Mouse (Mus musculus) kidney, adult 8-10 months (tissue): ENCODE data around the gene Marco.

Experiments used
- DNase-seq, 2 experiments: peaks; one replicate each; pipeline ENCODE4 v3.0.0; 2022

Gene Marco

DNA sequence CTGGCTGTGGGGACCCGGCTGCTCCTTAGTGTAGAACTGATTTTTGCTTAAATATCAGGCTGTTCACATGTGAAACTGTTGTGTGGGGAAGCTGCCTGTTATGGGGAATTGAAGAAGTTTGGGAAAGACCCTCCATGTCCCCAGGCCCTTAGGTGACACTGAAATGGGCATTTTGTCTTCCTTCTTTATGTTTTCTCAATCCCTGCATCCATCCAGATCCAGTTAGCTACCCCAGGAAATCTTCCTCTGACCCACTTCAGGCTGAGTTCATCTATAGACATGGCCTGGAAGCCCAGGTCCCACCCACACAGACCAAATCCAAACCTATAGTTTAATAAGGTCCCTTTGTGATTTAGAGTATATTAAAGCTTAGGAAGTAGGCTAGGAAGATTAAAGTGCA lies at the start of gene Marco:
Marco (minus strand) TSS at position 101 of the 400 bp plus-strand sequence.
- no peak for DNase-seq

- DNase-seq = no peak
These were observed 34.7 kb upstream of the Marco start for GRCm38 (mm10) chr1:120539506-120540029.

DNA sequence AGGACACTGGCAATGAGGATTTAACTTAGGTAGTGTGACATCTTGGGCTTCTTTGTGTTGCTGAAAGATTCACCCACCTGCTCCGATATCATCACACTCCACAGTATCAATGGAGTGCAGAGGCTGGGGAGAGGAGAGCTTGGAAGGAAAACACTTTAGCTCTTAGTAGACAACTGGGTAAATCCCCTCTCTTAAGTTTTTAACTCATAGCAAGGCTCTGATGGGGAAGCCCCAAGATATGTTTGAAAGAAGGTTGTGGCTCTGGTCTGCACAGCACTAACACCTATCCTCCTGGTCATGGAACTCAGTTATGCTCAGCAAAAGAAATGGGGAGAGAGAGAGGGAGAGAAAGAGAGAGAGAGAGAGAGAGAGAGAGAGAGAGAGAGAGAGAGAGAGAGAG lies 32.2 kb upstream of the Marco start:
- DNase-seq = no peak

DNA sequence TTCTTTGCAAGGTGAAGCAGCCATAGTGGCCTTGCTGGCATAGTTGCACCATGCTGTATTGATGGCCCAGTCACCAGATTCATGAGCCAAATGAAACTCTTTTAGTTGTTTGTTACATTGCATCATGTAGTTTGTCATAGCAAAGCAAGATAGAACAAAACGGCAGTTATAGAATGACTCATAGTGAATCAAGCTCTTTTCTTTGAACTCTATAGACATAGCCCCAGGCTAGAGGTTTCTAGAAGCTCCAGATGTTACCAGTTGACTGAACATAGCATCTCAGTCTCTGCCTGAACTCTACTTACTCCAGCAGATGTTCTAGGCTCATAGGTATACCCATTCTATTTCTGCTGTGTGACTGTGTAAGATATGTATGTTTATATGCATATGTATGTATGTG lies 31.1 kb upstream of the Marco start:
- no peak for DNase-seq

DNA sequence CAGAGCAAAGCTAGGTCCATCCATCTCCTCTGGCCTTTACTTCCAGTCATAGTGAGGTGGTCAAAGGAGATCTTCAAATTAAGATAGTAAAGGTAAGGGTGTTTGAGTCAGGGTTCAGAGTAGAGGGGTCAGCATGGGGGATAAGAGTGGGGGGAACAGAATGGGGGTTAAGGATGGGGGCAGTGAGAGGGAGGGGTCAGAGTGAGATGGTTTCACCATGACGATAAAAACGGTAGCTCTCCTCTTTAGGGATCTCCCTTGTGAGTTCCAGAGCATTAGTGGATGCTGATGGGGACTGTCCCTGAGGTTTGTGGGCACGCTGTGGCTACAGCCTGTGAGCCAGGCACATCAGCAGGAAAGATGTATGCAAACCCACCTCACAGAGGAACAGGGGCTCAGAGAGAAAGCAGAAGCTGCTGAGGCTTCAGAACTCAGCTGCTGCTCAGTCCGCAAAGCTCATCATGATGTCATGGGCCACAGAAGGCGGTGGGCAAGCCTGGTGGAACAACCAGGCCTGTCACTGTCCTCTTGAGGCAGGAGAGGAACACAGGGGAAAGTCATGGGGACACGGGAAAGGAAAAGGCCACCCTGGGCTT lies 27.6 kb upstream of the Marco start:
- no peak for DNase-seq

GRCm38 (mm10) chr1:120531770-120532169 lies 26.9 kb upstream of the Marco start:
- DNase-seq = no peak

DNA sequence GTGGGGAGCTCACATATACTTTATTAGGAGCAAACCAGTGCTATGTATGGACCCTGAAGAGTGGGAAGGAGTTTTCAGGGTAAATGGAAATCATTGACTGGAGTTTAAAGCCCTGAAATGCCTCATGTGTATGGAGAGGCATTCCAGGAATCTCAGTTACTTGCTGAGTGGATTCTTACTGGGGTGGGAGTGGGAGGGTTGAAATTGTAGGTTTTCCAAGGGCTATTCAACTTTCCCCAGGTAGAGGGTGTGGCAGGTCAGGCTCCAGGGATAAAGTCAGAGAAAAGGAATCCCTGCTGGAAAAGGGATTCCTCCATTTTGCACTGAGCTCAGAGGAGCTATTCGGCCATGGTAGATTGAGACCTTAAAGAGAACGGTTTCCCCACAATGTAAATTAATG lies 25.1 kb upstream of the Marco start:
- DNase-seq = no peak

DNA sequence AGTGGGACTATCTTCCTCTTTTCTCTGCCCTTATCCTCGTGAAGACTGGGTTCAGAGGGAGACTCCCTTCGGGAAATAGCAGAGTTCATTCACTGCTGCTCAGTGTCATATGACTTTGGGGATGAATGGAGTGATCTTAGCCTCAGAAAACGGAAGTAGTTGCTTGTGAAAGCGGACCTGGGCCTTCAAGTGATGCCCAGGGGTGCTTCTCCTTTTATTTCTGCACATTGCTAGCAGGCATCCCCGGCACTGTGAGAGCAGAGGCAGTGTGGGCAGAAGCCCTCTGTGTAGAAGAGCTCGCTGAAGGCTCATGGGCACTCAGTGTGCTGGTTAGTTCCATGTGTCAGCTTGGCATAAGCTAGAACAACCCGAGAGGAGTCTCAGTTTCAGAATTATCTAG lies 12.8 kb upstream of the Marco start:
- no peak for DNase-seq

DNA sequence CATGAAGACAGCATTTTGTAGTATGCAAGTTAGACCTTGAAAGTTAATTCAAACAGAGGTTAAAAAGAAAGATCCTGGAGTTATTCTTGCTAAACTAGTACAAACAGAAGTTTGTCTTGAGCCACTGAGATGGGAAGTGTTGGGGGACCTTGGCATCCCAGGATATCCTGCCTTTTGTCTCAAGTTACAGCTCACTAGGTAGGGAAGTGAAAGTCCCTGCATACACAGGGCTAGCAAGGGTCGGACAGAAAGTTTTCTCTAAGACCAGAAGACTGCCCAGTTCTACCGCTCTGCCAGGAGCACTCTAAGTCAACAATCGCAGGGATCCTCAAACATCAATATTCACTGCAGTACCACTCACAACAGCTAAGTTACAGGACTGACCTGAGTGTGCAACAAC lies 5.5 kb upstream of the Marco start:
- DNase-seq = no peak

DNA sequence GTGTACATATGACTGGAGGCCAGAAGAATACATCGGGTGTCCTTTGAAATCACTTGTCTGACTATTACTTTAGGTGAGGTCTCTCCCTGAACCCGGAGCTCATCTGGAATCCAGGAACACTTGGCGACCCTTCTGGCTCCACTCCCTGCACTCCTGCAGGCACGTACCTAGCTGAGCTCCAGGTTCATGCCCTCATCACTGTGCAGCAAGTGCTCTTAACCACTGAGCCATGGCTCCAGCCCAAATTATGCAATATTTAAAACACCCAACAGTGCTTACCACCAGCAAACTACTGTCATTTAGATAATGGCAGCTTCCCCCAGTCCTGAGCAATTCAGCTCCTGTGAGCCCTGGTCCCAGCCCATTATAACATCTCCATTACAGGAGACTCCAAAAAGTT lies 4.2 kb upstream of the Marco start:
- no peak for DNase-seq

DNA sequence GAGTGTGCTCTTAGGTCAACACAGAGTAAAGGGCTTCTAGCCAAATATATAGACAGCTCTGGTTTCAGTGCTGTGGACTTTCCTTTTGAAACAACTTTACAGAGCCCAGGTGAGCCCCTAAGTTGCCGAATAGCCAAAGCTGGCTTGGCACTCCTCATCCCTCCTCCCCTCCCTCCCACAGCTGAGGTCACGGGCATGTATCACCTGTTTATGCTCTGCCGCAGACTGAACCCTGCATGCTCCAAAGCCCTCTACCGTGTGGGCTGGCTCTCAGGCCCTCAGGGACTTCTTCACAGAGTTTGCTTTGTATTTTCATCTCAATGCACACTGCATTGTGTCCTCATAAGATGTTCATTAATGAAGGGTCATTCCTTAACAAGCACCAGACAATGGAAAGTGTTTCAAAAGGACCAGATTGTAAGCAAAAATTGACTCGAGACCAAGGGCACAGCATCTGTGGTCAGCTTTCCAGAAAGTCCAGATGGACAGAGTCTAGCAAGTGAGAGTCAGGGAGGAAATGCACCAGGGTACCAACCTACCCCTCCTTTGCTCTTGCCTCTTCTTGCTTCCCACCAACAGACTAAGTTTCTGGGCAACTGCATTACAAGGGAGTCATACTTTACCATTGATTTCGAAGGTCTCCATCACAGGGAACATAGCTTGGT lies 646 bp downstream of the Marco start:
- DNase-seq = no peak

DNA sequence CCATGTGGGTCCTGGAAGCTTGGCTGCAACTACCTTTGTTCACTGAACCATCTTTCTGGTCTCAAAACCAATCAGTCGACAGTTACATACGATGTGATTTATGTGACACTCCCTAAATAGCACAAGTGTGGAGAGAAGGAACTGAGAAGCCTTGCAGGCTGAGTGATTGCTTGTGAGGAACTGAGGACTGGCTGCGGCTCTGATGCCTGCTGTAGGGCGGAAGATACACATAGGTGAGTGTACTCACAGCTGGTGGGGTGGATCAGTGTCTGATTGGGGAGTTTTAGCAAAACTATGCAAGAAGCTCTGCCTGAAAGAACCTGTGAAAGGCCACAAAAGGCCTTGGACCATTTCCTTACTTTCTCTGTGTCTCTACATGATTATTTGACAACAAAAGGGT lies 3.3 kb downstream of the Marco start:
- DNase-seq = no peak

DNA sequence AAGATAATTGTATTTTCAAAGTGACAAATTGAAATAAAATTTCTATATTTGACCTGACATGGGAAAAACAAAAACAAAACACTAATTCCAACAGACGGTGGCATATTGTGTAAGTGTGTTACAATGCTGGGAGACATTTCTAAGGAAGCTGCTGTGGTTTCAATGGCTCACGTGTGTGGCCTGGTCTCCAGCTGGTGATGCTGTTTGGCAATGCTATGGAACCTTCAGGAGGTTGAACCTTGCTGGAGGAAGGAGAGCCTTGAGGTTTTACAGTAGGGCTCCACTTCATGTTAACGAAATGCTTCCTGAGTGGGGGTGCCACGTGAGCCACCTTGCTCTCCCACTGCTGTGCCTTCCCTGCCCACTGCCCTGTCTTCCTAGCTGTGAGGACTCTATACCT lies 6.8 kb downstream of the Marco start:
- no peak for DNase-seq

DNA sequence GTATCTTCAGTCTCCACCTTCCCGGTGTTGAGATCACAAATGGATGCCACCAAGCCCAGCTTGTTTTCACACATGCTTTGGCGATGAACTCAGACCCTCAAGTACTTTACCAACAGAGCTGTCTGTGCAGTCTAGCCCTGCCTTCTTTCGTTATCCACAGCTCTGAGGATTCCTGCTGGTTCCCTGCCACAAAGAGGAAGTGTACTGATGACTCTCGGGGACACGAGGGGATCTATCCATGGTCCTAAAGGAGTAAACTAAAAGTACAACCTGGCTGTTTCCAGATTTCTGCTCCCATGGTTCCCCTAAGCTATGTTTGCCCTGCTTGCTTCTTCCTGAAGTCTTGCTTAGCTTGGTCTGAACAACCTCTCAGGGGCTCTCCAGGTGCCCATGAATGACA lies 23.9 kb downstream of the Marco start:
- DNase-seq = no peak

GRCm38 (mm10) chr1:120474825-120475224 lies 30.0 kb downstream of the Marco start:
- DNase-seq = no peak

DNA sequence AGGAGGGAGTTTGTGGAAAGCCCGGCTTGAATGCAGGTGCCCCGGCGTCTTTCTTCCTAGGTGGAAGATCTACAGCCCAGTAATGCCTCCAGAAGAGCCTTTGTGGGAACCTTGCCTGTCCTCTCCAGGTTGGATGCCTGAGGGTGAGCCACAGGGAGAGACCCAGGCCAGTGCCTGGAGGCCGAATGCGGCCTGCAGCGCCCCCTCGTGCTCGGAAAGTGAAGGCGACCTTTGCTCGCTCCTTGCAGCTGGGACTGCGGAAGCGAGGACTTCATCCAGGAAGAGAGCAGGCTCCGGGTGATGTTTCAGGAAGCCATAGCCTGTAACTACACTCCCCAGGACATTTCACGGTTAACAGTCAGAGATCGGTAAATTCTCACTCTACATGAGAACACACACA lies 35.9 kb downstream of the Marco start:
- peak in 1 of 2 experiments; percentile 13 for DNase-seq

GRCm38 (mm10) chr1:120467323-120467722 lies 37.5 kb downstream of the Marco start:
- no peak for DNase-seq

DNA sequence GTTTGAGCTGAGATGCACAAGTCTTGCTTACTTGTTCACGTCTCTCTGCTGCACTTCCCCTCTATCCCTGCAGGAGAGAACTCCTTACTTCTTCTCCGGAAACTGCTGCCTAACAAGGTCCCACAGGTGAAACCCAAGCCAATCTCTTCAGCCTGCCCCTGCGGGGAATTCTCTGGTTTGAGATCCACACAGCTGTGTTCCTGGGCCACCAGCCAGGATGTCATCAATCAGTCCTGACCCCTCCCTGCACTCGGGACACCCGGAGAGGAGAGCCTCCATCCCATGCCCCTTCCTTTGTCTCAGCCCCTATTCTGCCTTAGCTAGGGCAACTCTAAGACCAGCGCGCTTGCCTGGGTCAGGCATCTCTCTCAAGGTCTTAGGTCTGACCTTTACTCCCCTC lies 38.1 kb downstream of the Marco start:
- no peak for DNase-seq

DNA sequence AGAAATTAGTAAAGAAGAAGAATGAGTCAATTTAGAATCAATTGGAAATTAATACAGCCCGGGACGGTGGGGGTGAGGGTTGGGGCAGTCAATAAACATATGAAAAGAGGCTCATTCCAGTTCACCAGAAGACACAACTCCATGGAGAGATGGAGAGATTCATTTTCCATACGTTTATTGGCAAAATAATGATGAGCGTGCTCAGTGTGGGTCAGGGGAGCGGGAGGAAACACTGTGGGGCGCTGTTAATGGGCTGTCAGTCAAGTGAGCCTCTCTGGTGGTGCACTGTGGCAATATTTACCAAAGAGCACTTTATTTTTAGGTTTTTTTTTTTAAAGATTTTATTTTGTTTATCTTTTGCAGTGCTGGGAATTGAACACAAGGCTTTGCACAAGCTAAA lies 45.8 kb downstream of the Marco start:
- no peak for DNase-seq

GRCm38 (mm10) chr1:120458524-120458923 lies 46.3 kb downstream of the Marco start:
- DNase-seq = no peak

DNA sequence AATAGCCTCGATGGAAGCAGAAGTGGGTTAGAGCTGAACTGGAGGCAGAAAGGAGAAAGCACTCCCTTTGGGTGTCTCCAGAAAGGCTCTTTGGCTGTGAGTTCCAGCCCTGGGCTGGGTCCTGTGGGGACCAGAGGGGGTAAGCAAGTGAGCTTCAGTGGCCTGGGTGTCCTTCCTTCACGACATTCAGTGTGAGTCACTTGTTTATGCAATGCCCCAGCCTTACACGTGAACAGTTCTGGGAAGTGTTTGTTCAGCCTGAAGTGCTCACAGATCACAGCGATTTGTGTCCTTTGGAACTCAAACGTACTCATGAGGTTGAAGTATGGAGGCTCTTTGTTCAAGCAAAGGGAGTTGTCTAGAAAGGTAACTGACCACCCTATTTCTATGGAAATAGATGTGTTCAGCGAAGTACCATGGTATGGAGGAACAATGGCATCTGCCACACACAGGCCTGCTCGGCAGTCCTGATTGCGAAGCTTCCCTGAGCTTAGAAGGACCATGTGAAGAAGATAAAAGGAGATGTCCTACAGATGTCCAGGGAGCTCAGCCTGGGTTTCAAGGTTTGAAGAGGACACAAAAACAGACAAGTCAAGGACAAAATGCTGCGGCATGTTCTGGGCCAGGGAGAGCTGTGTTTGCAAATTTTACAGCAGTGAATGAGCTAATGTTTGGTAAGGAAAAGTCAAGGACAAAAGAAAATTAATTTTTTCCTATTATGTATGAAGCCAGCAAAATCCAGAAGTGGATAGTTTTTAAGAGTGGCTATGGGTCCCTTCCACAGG lies 53.1 kb downstream of the Marco start:
- DNase-seq = no peak

- no peak for DNase-seq
These were observed 55.2 kb downstream of the Marco start for GRCm38 (mm10) chr1:120449662-120450061.

- DNase-seq = no peak
These were observed 61.6 kb downstream of the Marco start for GRCm38 (mm10) chr1:120443228-120443639.

DNA sequence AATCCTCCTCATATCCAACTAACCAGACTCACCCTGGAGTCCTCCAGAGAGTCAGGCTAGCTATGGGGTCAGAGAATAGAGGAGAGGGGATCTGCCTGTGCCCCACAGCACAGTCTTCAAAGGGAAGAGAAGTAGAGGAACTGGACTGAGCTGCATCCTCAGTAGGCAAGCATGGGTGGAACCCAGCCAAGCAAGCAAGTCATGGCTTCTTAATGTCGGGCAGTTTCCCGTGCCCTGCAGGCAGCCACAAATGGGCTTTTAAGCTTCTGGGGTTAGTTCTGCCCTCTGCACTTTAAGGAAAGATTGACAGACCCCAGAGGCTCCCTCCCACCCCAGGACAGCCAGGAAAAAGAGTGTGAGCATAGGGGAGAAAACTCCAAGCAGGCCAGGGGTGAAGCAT lies 63.2 kb downstream of the Marco start:
- DNase-seq = no peak
